Mouse (Mus musculus) adrenal gland, postnatal 10 days (tissue): ENCODE results near the gene Slc9a2. TPM values are rescaled to one million over a fixed set of nuclear protein-coding genes. Genes with fewer than 3 reads are reported as not detected.

ENCODE experiments used
- DNase-seq: peaks from one replicate; pipeline ENCODE4 v3.0.0; 2021; ENCODE audit warnings: mixed read lengths
- total RNA-seq, 2 experiments: library from RNA; stranded (reverse); gene quantifications; 2 replicates each; pipeline ENCODE4 v1.2.3; 2021

Gene Slc9a2
- total RNA-seq, 2 experiments from 2014 or later, result 0.48 to 2.2 TPM

DNA sequence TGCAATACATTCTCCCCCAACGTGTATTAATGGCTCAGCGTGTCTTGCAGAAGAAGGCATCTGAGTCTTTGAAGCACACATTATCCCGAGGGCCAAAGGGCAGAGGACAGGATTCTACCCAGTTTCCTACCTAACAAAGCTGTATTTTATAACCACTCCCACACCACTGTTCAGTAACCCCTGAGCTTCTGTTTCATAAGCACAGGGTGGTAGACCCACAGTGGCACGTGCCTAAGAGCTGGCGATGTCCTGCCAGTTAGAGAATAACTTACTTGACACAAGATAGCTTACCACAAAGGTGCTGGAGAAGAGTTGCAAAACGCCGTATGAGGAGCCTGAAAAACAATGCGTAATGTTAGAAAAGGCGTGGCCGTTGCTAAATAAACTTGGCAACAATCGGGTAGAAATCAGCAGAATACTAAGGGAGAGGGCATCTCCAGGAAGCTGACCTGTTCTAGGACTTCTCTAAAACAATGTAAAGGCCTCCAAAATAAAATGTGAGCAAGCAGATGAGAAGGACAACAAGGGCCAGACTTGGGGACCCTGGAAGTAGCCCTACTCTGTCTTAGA is 105.6 kb downstream of the Slc9a2 start:
- DNase-seq, result no peak

GRCm38 (mm10) chr1:40788956-40789355 is 108.6 kb downstream of the Slc9a2 start:
- no peak for DNase-seq

DNA sequence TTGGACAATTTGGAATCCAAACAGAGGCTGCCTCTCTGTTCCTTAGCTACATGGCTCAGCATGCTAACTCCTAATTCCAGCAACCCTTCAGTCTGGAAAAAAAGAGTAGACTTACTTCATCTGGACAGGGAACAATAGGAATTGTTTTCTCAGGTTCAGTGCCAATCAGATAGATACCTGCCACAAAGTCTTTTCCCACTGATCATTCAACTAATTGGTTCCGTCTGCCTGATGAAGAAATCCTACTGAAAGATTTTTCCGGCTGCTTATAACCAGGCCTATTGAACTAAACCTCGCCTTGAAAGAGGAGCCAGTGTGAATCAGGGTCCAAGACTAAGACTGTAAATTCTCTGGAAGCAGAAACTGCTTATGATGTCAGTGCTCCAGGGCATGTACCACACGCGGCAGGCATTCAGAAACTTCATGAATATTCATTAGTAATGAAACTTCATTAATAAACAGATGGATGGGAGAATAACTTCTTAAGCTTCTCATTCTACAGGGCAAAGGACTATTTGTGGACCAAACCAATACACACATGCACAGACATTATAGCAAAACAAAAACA is 109.4 kb downstream of the Slc9a2 start:
- DNase-seq, result no peak

DNA sequence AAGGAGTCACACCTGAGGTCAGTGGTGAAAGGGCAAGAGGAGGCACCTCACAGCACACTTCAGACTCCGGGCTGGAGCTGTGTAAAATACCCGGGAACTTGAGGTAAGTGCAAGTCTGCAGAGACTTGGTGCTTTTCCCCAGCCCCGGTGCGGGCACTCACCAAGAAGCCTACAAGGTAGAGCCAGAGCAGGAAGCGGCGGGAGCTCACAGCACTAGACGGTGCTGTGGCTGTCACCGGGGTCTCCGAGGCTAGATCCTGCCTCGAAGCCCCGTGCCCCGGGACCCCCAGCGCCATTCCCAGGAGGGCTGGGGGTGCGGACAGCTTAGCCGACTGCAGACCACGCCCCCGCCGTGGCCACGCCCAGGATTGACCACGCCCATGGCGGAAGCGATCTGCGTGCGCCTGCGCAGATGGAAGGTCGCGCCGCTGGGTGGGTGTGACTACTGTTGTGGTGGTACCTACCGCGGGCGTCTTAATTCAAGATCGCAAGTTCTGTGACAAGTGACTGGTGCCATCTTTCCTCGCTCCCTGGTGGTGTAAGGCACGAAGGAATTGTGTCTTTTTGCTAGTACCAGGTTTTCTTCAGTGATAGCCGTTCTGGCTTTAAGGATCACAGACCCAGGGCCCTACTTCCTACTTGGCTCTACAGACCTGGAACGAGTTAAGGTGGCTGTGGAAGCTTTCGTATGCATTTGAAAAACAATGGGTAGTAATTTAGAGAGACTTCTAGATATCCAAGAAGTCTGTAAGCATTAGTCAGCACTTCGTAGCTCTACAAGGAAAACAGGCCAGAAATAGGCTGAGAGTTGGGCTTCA is 110.2 kb downstream of the Slc9a2 start, which contains the start of gene Mfsd9:
Gene Mfsd9, minus strand, starts transcription at position 364 of the 818 bp plus-strand sequence.
- peak; percentile 97 for DNase-seq

- DNase-seq, result no peak
Observed at GRCm38 (mm10) chr1:40795508-40795907, 115.1 kb downstream of the Slc9a2 start.

DNA sequence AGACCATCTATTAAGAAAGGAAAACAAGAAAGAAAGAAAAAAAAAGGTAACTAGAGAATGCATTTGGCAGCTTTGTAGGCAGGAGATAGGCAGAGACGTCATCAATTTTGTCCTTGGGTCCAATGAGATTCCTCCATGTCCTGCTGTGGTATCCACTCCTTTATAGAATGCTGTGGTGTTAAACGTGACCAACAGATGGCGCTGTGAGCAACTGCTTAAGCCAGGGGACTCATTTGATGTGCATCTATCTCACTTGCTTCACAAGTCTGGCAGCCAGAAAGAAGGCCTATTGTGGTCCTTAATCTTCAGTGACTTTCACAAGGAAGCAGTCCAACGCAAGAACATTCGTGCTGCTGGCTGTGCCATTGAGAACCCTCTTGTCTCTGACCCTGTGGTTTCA is 117.0 kb downstream of the Slc9a2 start:
- peak; percentile 76 for DNase-seq

GRCm38 (mm10) chr1:40799121-40799520 is 118.7 kb downstream of the Slc9a2 start:
- no peak for DNase-seq

DNA sequence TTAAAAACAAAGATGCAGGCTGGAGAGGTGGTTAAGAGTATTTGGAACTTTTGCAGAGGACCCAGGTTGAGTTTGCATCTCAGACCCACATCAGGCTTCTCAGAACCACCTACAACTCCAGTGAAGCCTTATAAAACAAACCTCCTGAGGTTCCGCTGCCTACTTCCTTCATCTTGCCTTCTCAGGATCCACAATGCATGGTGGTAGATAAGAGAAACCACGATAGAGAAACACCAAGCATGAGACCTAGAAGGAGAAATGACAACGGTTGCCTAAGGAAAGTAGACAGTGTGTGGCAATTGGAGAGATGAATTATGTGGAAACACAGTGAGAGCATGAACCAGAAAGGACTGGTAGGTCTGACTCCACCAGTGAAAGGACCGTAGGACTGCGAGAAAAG is 120.5 kb downstream of the Slc9a2 start:
- DNase-seq, result no peak

DNA sequence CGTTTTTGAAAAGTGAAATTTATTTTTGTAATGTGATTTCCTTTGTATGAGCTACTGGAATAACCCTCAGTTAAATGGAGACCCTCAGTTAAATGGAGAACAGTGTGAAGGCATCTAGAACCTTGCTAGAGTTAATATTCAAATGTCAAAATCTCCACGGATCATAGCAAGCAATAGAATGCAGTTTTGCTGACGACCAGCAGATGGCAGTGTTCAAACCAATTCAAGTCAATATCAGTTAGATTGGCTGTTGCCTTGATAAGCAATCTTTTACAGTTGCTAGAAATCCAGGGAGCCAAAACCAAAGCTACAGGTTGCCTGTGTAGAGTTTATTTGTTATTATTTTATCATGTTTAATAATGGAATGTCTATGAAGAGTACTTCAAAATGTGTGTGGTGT is 122.4 kb downstream of the Slc9a2 start:
- DNase-seq, result peak; percentile 68

- no peak for DNase-seq
Observed at GRCm38 (mm10) chr1:40804118-40804517, 123.7 kb downstream of the Slc9a2 start.

DNA sequence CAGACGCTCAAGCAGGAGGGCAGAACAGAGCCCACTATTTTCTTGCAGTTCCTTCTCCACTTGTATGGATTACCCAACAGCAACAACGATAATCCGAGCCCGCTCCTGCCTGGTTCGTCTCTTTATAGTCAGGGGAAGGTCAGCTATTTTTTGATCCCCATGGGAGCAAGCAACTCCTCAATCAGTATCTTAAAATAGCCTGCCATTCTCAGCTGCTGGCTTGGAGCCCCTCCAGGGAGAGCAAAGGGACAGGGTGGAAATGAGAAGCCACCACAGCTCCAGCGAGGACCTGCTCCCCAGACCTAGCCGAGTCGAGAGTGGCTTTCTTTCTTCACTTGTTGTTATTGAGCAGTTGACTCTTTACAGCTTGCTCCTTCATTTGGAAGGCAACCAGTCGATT is 125.0 kb downstream of the Slc9a2 start, which contains the start of gene Tmem182:
Gene Tmem182, plus strand, starts transcription at position 251 of the 400 bp plus-strand sequence.
- peak; percentile 60 for DNase-seq

GRCm38 (mm10) chr1:40805891-40806290 is 125.5 kb downstream of the Slc9a2 start:
- DNase-seq, result no peak

DNA sequence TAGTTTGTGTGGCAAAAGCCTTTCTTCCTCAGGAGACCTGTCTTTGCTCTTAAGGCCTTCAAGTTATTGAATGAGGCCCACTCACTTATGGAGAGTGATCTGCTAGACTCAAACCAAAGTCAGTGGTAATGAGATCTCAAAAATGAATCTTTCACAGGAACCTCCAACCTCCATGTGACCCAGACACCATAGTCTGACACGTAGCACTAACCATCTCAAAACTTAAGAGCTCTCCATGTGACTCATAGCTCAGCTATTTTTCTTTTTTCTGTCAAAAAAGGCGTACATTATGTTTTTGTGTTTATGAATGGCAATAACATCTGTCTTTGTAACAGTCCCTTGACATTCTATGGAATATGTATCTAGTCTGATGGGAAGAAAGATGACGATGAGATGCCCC is 128.3 kb downstream of the Slc9a2 start:
- DNase-seq, result no peak

DNA sequence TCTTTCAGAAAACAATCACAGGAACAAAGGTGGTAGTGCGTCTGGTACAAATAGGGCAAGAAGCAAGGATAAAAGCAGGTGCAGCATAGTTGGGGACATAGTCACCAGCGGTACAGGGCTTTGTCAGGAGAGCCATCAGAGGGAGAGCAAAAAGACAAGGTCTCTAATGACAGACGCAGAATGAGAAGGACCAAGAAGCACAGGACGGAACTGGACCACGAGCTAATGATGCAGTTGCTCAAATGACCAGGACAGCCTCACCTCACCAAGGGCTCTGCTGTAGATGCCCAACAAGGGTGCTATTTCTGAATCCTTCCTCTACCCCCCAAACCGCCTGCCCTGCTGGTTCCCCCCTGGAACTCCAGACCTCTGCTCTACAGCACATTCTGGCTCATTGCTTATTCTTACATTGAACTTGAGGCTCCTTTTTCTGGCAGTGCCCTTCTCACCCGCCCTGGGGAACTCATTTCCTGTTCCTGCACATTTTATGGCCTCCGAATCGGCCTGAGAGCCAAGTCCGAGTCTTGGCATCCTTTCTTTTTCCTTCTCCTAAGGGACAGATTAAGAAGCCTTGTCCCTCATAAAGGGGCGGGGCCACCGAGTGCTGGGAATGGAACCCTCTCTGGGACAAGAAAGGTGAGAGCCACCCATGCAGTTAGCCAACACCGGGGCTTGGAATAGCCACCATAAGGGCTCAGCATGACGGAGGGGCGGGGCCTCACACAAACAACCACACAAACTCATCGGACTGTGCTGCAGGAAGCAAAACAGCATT is 134.9 kb downstream of the Slc9a2 start:
- DNase-seq, result peak; percentile 43

Other genes starting within 250 kb of the Slc9a2 start
- gene Il18r1, start 215.0 kb upstream of the Slc9a2 start, total RNA-seq, result under 1 TPM; 0.79 to 0.81 TPM
- under 1 TPM; 0.57 to 0.94 TPM for gene Il18rap, start 165.2 kb upstream of the Slc9a2 start, total RNA-seq
- not detected for gene Slc9a4, start 100.5 kb upstream of the Slc9a2 start, total RNA-seq
- gene Mfsd9, start 110.1 kb downstream of the Slc9a2 start, total RNA-seq, result 1 to 10 TPM; 3.3 to 5.5 TPM
- gene Tmem182, start 125.0 kb downstream of the Slc9a2 start, total RNA-seq, result 10 to 100 TPM in 1 of 2 experiments, 1 to 10 TPM in 1; 7.2 to 25.0 TPM